Mouse (Mus musculus): ENCODE data around the gene Arhgap24. TPM values are rescaled to one million over a fixed set of nuclear protein-coding genes. Genes with fewer than 3 reads are reported as not detected.

Arhgap24 gene
- 3.2 and 3.7 TPM in 2 replicates for polyA plus RNA-seq (2015; fragmentation: Nextera tagmentation; extraction: Ambion mirVana)

GRCm38 (mm10) chr5:102481215-102482211 is at the start of gene Arhgap24:
TSS of gene Arhgap24 (plus strand) at chr5:102481391.
- H3K27ac ChIP-seq (replicated peaks) = peak within 1 kb of the TSS; percentile 72
- no peaks in the 10 kb centered on the region for H3K4me1 ChIP-seq (replicated peaks)
- peak; percentile 68 for ATAC-seq (ENCODE audit: insufficient read depth)
- 3% methylated on average over 44 of the region's 44 CpGs for WGBS (ENCODE audit: insufficient replicate concordance)
- H3K4me3 ChIP-seq (replicated peaks) = peak within 1 kb of the TSS; percentile 57
- H3K9ac ChIP-seq = peak within 1 kb of the TSS; percentile 21
- no peaks in the 10 kb centered on the region for H3K9me3 ChIP-seq (replicated peaks)
- H3K4me2 ChIP-seq = peak within 1 kb of the TSS; percentile 59
- no peaks in the 10 kb centered on the region for H3K27me3 ChIP-seq
- no peaks in the 10 kb centered on the region for H3K36me3 ChIP-seq (replicated peaks)

DNA sequence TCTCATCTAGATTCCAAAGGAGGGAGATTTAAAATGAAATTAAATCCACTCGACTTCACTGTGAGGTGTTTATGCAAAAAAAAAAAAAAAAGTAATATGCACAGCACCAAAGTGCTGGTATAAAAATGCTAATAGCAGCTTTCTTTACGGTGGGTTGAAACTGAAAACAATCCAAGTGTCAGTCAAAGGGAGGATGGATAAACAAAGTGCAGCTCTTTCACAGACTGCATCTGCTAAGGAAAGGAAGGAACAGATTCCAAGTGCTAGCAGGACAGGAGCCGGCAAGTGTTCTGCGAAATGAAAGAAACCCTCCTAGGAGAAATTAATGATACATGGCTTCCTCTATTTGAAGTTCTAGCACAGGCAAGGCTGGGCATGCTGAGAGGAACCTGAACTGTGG is 47.0 kb upstream of the Arhgap24 start:
- no peak overlapping the region for H3K27ac ChIP-seq (replicated peaks)
- no peak overlapping the region for H3K9ac ChIP-seq
- H3K36me3 ChIP-seq (replicated peaks) = no peaks in the 10 kb centered on the region
- no peaks in the 10 kb centered on the region for H3K4me1 ChIP-seq (replicated peaks)
- H3K4me3 ChIP-seq (replicated peaks) = no peak overlapping the region
- H3K27me3 ChIP-seq = no peaks in the 10 kb centered on the region
- WGBS (ENCODE audit: insufficient replicate concordance) = 42% methylated on average over 4 of the region's 4 CpGs
- no peak for ATAC-seq (ENCODE audit: insufficient read depth)
- H3K9me3 ChIP-seq (replicated peaks) = no peaks in the 10 kb centered on the region
- no peak overlapping the region for H3K4me2 ChIP-seq

- 50% methylated on average over 8 of the region's 8 CpGs for WGBS (ENCODE audit: insufficient replicate concordance)
- no peak for ATAC-seq (ENCODE audit: insufficient read depth)
- Histone ChIP-seq H3K9me3 (replicated peaks) (no peaks in the 10 kb centered on the region), H3K27me3 (no peaks in the 10 kb centered on the region), H3K4me1 (replicated peaks) (no peaks in the 10 kb centered on the region), H3K27ac (replicated peaks) (no peak overlapping the region), H3K4me3 (replicated peaks) (no peak overlapping the region), H3K4me2 (no peak overlapping the region), H3K36me3 (replicated peaks) (no peaks in the 10 kb centered on the region), H3K9ac (no peak overlapping the region)
Observed at GRCm38 (mm10) chr5:102436581-102436980, 44.6 kb upstream of the Arhgap24 start.

DNA sequence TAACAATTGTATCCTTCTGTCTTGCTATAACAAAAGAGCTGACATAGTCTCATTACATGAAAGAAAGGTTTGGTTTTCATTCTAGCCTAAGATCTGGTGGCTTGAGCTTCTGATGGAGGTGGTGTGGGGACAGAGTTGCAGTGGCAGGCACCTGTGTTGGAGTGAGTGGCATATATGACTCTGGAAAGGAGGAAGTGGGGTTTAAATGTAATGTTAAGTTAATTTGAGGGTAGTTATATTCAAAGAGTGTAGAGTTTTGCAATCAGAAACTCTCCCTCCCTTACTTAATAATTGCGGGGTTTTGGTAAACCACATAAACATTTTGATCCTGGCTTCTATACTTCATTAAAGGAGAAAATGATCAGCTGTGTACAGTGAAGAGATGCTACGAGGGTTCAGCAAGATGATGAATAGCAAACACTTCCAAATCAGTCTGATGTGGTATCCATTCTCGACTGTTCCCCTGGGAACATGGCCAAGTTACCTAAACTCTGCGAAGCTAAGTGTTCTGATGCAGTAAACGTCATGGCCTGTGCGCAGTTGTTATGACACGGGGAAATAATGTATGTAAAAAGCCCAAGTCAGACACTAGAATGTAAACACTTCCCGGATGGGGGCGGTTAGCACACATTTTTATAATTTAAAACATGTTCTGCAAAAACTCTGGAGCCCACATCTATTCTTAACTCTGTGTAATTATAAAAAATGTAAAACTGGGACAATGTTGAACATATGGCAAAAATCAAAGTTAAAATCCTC is 41.9 kb upstream of the Arhgap24 start:
- Histone ChIP-seq H3K4me1 (replicated peaks) (no peaks in the 10 kb centered on the region), H3K9ac (no peak overlapping the region), H3K27me3 (no peaks in the 10 kb centered on the region), H3K9me3 (replicated peaks) (no peaks in the 10 kb centered on the region), H3K27ac (replicated peaks) (no peak overlapping the region), H3K36me3 (replicated peaks) (no peaks in the 10 kb centered on the region), H3K4me2 (no peak overlapping the region), H3K4me3 (replicated peaks) (no peak overlapping the region)
- ATAC-seq (ENCODE audit: insufficient read depth) = no peak
- WGBS (ENCODE audit: insufficient replicate concordance) = 59% methylated on average over 9 of the region's 9 CpGs

GRCm38 (mm10) chr5:102447436-102447835 is 33.8 kb upstream of the Arhgap24 start:
- H3K27ac ChIP-seq (replicated peaks) = no peak overlapping the region

DNA sequence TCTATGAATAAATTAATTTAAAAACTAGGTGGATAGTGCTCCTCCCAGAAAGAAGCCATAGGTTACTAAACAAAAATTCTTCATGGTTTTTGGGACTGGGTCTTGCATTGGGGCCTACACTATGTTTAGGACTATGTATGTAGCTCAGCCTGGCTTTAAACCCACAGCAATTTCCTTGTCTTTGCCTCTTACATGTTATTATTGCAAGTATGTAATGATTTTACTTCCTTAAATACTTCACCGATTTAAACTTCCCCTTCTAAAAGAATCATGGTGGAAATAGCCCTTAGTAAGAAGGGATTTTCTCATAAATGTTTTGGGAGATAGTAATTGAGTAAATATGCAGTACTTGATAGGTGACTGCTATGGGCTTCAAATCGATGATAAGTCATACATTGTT is 30.3 kb upstream of the Arhgap24 start:
- H3K36me3 ChIP-seq (replicated peaks) = no peaks in the 10 kb centered on the region
- no peak overlapping the region for H3K27ac ChIP-seq (replicated peaks)
- no peak overlapping the region for H3K4me3 ChIP-seq (replicated peaks)
- 37% methylated on average over 2 of the region's 2 CpGs for WGBS (ENCODE audit: insufficient replicate concordance)
- H3K9ac ChIP-seq = no peak overlapping the region
- H3K9me3 ChIP-seq (replicated peaks) = no peaks in the 10 kb centered on the region
- H3K4me2 ChIP-seq = no peak overlapping the region
- no peaks in the 10 kb centered on the region for H3K4me1 ChIP-seq (replicated peaks)
- H3K27me3 ChIP-seq = no peaks in the 10 kb centered on the region
- no peak for ATAC-seq (ENCODE audit: insufficient read depth)

More at GRCm38 (mm10) chr5:102447436-102447835, 33.8 kb upstream of the Arhgap24 start:
- H3K36me3 ChIP-seq (replicated peaks) = no peaks in the 10 kb centered on the region
- no peaks in the 10 kb centered on the region for H3K27me3 ChIP-seq
- H3K4me3 ChIP-seq (replicated peaks) = no peak overlapping the region
- H3K4me2 ChIP-seq = no peak overlapping the region
- no peak for ATAC-seq (ENCODE audit: insufficient read depth)
- no peaks in the 10 kb centered on the region for H3K9me3 ChIP-seq (replicated peaks)
- H3K4me1 ChIP-seq (replicated peaks) = no peaks in the 10 kb centered on the region
- H3K9ac ChIP-seq = no peak overlapping the region
- WGBS (ENCODE audit: insufficient replicate concordance) = 52% methylated on average over 9 of the region's 9 CpGs

DNA sequence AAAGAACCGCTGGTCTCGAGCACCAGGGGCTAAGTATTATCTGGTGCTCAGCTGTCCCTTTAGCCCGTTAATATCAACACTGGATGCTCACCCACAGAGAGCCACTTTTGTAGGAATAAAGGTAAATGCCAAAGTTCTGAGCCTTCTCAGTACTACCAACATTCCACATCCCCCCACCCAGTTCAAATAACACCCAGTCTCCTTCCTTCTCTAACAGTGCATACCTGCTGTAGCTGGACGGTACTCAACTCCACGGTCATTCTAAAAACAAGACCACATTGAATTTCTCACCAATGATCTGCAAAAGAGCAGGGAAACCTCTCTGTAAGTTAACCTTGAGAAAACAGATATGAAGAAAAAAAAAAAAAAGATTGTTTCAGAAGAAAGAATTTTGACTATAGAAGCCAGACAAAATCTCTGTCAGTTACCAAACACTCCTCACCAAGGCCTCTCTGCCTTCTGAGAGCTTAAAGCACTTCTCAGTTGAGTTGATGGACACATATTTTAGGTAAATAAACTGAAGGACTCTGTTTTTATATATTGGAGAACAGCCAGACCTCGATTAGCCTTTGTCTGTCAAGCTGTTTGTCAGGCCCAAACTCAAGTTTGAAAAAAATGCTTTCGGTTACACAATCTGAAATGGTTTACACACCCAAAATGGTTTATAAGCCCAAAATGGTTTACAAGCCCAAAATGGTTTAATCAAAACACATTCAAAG is 29.0 kb upstream of the Arhgap24 start:
- H3K27ac ChIP-seq (replicated peaks) = no peak overlapping the region
- H3K4me3 ChIP-seq (replicated peaks) = no peak overlapping the region
- H3K4me2 ChIP-seq = no peak overlapping the region
- WGBS (ENCODE audit: insufficient replicate concordance) = 62% methylated on average over 7 of the region's 7 CpGs
- H3K4me1 ChIP-seq (replicated peaks) = no peaks in the 10 kb centered on the region
- H3K27me3 ChIP-seq = no peaks in the 10 kb centered on the region
- no peaks in the 10 kb centered on the region for H3K9me3 ChIP-seq (replicated peaks)
- no peaks in the 10 kb centered on the region for H3K36me3 ChIP-seq (replicated peaks)
- H3K9ac ChIP-seq = no peak overlapping the region
- no peak for ATAC-seq (ENCODE audit: insufficient read depth)

- no peak overlapping the region for H3K4me2 ChIP-seq
- ATAC-seq (ENCODE audit: insufficient read depth) = no peak
- H3K36me3 ChIP-seq (replicated peaks) = no peaks in the 10 kb centered on the region
- H3K4me1 ChIP-seq (replicated peaks) = no peaks in the 10 kb centered on the region
- no peaks in the 10 kb centered on the region for H3K9me3 ChIP-seq (replicated peaks)
- no peaks in the 10 kb centered on the region for H3K27me3 ChIP-seq
- H3K4me3 ChIP-seq (replicated peaks) = no peak overlapping the region
- WGBS (ENCODE audit: insufficient replicate concordance) = 73% methylated on average over 2 of the region's 2 CpGs
- no peak overlapping the region for H3K9ac ChIP-seq
- H3K27ac ChIP-seq (replicated peaks) = no peak overlapping the region
Observed at GRCm38 (mm10) chr5:102453324-102453723, 27.9 kb upstream of the Arhgap24 start.

- H3K27me3 ChIP-seq = no peaks in the 10 kb centered on the region
- no peaks in the 10 kb centered on the region for H3K4me1 ChIP-seq (replicated peaks)
- H3K9me3 ChIP-seq (replicated peaks) = no peaks in the 10 kb centered on the region
- no peaks in the 10 kb centered on the region for H3K36me3 ChIP-seq (replicated peaks)
- no peak overlapping the region for H3K4me2 ChIP-seq
- H3K9ac ChIP-seq = no peak overlapping the region
- ATAC-seq (ENCODE audit: insufficient read depth) = no peak
- 62% methylated on average over 2 of the region's 2 CpGs for WGBS (ENCODE audit: insufficient replicate concordance)
- H3K4me3 ChIP-seq (replicated peaks) = no peak overlapping the region
- H3K27ac ChIP-seq (replicated peaks) = no peak overlapping the region
Observed at GRCm38 (mm10) chr5:102455247-102455646, 25.9 kb upstream of the Arhgap24 start.

- no peaks in the 10 kb centered on the region for H3K9me3 ChIP-seq (replicated peaks)
- no peaks in the 10 kb centered on the region for H3K36me3 ChIP-seq (replicated peaks)
- WGBS (ENCODE audit: insufficient replicate concordance) = 62% methylated on average over 12 of the region's 12 CpGs
- H3K4me1 ChIP-seq (replicated peaks) = no peaks in the 10 kb centered on the region
- H3K4me3 ChIP-seq (replicated peaks) = no peak overlapping the region
- no peaks in the 10 kb centered on the region for H3K27me3 ChIP-seq
- H3K4me2 ChIP-seq = no peak overlapping the region
- H3K9ac ChIP-seq = no peak overlapping the region
- H3K27ac ChIP-seq (replicated peaks) = no peak overlapping the region
- ATAC-seq (ENCODE audit: insufficient read depth) = no peak
Observed at GRCm38 (mm10) chr5:102460452-102461197, 20.6 kb upstream of the Arhgap24 start.

Data from liver, embryonic 15.5 days (tissue).